Mouse (Mus musculus) kidney, adult 9 months (tissue): ENCODE results near the gene Kcnk10.

Experiments used
- DNase-seq: peaks from one replicate; pipeline ENCODE4 v3.0.0; 2022

Kcnk10 gene

GRCm38 (mm10) chr12:98396586-98396985 lies 181.5 kb downstream of the Kcnk10 start:
- DNase-seq, result no peak

- no peak for DNase-seq
Measured at GRCm38 (mm10) chr12:98394115-98394514, 184.0 kb downstream of the Kcnk10 start.

GRCm38 (mm10) chr12:98391347-98391746 lies 186.8 kb downstream of the Kcnk10 start:
- DNase-seq, result no peak

GRCm38 (mm10) chr12:98389618-98390017 lies 188.5 kb downstream of the Kcnk10 start:
- DNase-seq, result no peak
